Mouse (Mus musculus) heart, embryonic 15.5 days (tissue): Measurements from ENCODE around the gene Elavl1. TPM values are rescaled to one million over a fixed set of nuclear protein-coding genes. Genes with fewer than 3 reads are reported as not detected.

Experiments used
- ATAC-seq: fragments of 200-750 bp; cut with Nextera tagmentation; replicated peaks from 2 replicates; pipeline ENCODE4 v1.8.0; 2017; ENCODE audit warnings: low read depth, moderate TSS enrichment; ENCODE audit not compliant: insufficient number of reproducible peaks, insufficient read depth, low FRiP score
- H3K27ac ChIP-seq: fragments of 300-500 bp; sonication (generic); 2 replicates; pipeline ENCODE4 v1.5.1; 2015; ENCODE audit warnings: mild to moderate bottlenecking, inconsistent platforms
- H3K27me3 ChIP-seq: fragments of 300-500 bp; sonication (generic); 2 replicates; pipeline ENCODE4 v1.6.1; 2015; ENCODE audit warnings: inconsistent platforms
- H3K36me3 ChIP-seq: fragments of 300-500 bp; sonication (generic); 2 replicates; pipeline ENCODE4 v1.6.1; 2015; ENCODE audit warnings: mild to moderate bottlenecking, inconsistent platforms
- H3K4me1 ChIP-seq: fragments of 300-500 bp; sonication (generic); replicated peaks from 2 replicates; pipeline ENCODE4 v1.6.1; 2015; ENCODE audit warnings: inconsistent platforms
- H3K4me2 ChIP-seq: fragments of 300-500 bp; sonication (generic); 2 replicates; pipeline ENCODE4 v1.6.1; 2015; ENCODE audit warnings: inconsistent platforms, mild to moderate bottlenecking, moderate library complexity
- H3K4me3 ChIP-seq: fragments of 300-500 bp; sonication (generic); 2 replicates; pipeline ENCODE4 v1.5.1; 2015; ENCODE audit warnings: mild to moderate bottlenecking, inconsistent platforms
- H3K9ac ChIP-seq: fragments of 300-500 bp; sonication (generic); 2 replicates; pipeline ENCODE4 v1.6.1; 2015; ENCODE audit warnings: mild to moderate bottlenecking, inconsistent platforms
- H3K9me3 ChIP-seq: fragments of 300-500 bp; sonication (generic); replicated peaks from 2 replicates; pipeline ENCODE4 v1.6.1; 2016; ENCODE audit warnings: inconsistent platforms
- WGBS: fragments of 180-500 bp; shearing (Covaris S2); methylation state at CpG from one replicate; pipeline ENCODE4 v1.1.7; 2015; ENCODE audit warnings: mixed read lengths; 5-methylcytosine and 5-hydroxymethylcytosine counted together
- polyA plus RNA-seq: library from polyadenylated mRNA; unstranded; fragments of >200 nt; fragmentation: Nextera tagmentation; extraction: Ambion mirVana; gene quantifications from 2 replicates; pipeline ENCODE4 v1.2.1, GENCODE M21; 2015

Elavl1 gene
- polyA plus RNA-seq, 1 experiment from 2014 or later: 160 TPM

DNA sequence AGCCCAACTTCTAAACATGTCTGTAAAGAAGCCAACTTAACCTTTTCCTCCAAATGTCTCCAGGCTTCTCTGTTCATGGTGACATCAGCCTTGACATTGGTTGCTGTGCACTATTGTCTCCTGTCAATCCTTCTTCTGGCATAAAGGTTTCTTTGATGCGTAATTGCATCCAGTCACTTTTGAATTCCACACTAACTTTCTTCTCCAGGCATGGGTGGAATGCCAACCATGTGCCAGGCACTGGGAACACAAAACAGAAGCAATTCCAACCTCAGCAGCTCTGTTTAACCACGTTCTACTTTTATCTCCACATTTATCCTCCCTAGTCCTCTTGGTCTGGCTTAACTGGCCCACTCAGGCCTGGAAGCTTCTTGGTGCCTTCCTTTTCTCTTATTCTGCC lies 4.2 kb downstream of the Elavl1 start:
- Histone ChIP-seq H3K27me3 (no peaks in the 10 kb centered on the region), H3K27ac (peak overlapping the region; percentile 28; the same call in 1 of the 2 replicates), H3K9me3 (no peaks in the 10 kb centered on the region), H3K36me3 (peaks cover 5% of the 10 kb centered on the region), H3K4me3 (no peak overlapping the region), H3K4me2 (no peak overlapping the region), H3K4me1 (peaks cover 48% of the 10 kb centered on the region), H3K9ac (no peak overlapping the region)
- 40% methylated on average over 2 of the region's 2 CpGs for WGBS
- no peak for ATAC-seq

DNA sequence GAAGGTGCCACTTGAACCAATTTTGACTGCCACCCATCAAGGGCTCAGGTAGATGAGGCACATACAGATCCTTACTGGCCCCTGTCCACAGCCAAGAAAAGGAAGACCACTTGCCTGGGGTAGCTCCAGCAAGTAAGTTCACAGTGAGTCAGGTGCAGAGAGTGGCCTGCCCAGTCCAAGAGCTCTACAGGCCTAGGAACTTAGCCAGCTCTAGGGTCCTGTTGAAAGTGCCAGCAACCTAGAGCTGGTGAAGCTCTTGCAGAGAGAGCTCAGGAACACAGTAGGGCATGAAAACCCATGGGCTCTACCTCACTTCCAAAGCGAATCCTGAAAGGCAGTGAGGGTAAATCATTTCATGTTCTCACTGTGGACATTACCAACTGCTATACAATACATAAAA lies 4.8 kb downstream of the Elavl1 start:
- Histone ChIP-seq H3K4me3 (no peak overlapping the region), H3K27me3 (no peaks in the 10 kb centered on the region), H3K4me2 (no peak overlapping the region), H3K4me1 (peaks cover 42% of the 10 kb centered on the region), H3K27ac (0 out of 2 replicates have a peak overlapping the region, but pooled peaks have one; percentile 28), H3K36me3 (peaks cover 5% of the 10 kb centered on the region), H3K9me3 (no peaks in the 10 kb centered on the region), H3K9ac (no peak overlapping the region)
- no peak for ATAC-seq
- WGBS: 96% methylated on average over 1 of the region's 1 CpGs

DNA sequence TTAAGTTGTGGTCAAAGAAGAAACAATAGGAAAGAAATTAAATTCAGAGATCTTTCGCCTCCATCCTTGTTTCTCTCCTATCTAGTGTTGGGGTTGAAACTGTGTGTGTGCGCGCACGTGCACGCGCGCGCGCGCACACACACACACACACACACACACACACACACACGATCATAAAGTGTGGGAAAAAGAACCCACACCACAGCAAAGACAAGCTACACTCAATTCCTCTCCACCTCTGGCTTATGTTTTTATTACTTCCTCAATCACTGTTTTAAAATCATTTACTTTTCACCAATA lies 5.7 kb downstream of the Elavl1 start:
- WGBS: 96% methylated on average over 11 of the region's 11 CpGs
- no peaks in the 10 kb centered on the region for H3K9me3 ChIP-seq
- H3K27ac ChIP-seq: no peak overlapping the region
- no peaks in the 10 kb centered on the region for H3K27me3 ChIP-seq
- no peak overlapping the region for H3K4me3 ChIP-seq
- H3K9ac ChIP-seq: no peak overlapping the region
- no peak for ATAC-seq
- no peak overlapping the region for H3K4me2 ChIP-seq
- peaks cover 5% of the 10 kb centered on the region for H3K36me3 ChIP-seq
- H3K4me1 ChIP-seq: peaks cover 42% of the 10 kb centered on the region

DNA sequence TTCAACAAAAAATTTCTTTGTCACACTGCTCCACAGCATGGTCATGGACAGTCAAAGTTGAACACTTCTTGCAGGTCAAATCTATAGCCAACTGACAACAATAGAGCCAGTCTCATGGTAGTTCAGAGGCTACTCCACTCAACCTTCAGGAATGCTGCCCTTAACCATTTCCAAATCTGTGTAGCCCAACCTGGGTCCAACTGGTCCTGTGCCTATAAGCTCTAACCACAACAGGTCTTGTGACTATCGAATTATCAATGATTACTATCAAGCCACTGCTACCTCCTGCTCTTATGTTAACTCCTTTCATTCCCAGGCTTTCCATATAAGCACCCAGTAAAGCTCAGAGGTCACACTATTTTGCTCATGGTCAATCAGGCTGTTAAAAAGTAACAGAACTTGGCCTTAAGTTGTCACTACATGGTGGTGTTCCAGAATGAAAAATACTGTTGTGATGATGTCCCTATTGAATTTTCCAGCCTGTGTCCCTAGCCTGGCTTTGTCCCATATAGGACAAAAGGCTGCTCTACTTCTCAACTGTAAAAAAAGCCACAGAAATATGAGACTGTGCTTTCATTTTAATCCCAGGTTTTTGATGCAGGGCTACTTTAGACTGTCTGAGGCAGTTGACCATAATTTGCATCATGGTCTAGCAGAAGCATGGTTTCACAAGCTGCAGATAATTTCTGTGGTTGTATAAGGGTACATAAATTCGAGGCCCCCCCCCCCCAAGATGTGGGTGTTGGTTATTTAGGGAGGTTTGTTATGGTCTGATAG lies 6.2 kb downstream of the Elavl1 start:
- Histone ChIP-seq H3K9ac (no peak overlapping the region), H3K9me3 (no peaks in the 10 kb centered on the region), H3K4me2 (no peak overlapping the region), H3K27ac (no peak overlapping the region), H3K4me1 (peaks cover 47% of the 10 kb centered on the region), H3K27me3 (no peaks in the 10 kb centered on the region), H3K4me3 (no peak overlapping the region), H3K36me3 (peaks cover 5% of the 10 kb centered on the region)
- 72% methylated on average over 2 of the region's 2 CpGs for WGBS
- ATAC-seq: no peak

DNA sequence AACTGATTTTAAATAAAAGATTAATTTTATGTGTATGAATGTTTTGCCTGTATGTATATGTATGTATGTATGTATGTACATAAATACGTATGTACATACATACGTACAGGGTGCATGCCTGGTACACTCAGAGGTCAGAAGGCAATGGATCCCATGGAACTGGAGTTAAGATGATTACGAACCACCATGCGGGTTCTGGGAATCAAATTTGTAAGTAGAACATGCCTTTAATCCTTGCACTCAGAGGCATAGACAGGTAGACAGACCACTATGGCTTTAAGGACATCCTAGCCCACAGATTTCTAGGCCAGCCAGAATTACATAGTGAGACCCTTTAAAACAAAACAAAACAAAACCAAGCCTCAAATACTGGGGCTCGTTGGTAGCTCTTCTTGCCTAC lies 7.1 kb downstream of the Elavl1 start:
- H3K27ac ChIP-seq: no peak overlapping the region
- no peak for ATAC-seq
- H3K9me3 ChIP-seq: no peaks in the 10 kb centered on the region
- H3K27me3 ChIP-seq: no peaks in the 10 kb centered on the region
- peaks cover 5% of the 10 kb centered on the region for H3K36me3 ChIP-seq
- H3K4me3 ChIP-seq: no peak overlapping the region
- H3K4me2 ChIP-seq: no peak overlapping the region
- no peak overlapping the region for H3K9ac ChIP-seq
- H3K4me1 ChIP-seq: peaks cover 39% of the 10 kb centered on the region
- WGBS: 92% methylated on average over 5 of the region's 5 CpGs

DNA sequence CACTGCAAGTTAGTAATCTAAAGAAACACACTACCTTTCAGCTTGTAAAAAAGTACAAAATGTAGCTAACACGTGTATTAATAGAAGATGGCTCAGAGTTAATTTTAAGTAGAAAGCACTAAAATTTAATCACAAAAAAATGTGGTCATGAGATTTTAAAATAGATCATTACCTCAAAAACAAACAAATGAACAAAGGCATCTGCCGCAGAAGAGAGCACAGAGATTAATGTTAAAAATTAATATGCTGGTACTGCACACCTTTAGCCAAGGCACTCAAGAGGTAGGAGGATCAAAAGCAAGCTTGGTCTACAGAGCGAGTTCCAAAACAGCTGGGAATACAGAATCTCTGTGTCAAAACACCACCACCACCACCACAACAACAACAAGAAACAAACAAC lies 10.4 kb downstream of the Elavl1 start:
- H3K9me3 ChIP-seq: no peaks in the 10 kb centered on the region
- H3K9ac ChIP-seq: no peak overlapping the region
- no peak overlapping the region for H3K4me2 ChIP-seq
- no peaks in the 10 kb centered on the region for H3K27me3 ChIP-seq
- ATAC-seq: no peak
- peaks cover 9% of the 10 kb centered on the region for H3K4me1 ChIP-seq
- H3K36me3 ChIP-seq: peaks cover 20% of the 10 kb centered on the region
- H3K27ac ChIP-seq: no peak overlapping the region
- H3K4me3 ChIP-seq: no peak overlapping the region
- 79% methylated on average over 3 of the region's 3 CpGs for WGBS

DNA sequence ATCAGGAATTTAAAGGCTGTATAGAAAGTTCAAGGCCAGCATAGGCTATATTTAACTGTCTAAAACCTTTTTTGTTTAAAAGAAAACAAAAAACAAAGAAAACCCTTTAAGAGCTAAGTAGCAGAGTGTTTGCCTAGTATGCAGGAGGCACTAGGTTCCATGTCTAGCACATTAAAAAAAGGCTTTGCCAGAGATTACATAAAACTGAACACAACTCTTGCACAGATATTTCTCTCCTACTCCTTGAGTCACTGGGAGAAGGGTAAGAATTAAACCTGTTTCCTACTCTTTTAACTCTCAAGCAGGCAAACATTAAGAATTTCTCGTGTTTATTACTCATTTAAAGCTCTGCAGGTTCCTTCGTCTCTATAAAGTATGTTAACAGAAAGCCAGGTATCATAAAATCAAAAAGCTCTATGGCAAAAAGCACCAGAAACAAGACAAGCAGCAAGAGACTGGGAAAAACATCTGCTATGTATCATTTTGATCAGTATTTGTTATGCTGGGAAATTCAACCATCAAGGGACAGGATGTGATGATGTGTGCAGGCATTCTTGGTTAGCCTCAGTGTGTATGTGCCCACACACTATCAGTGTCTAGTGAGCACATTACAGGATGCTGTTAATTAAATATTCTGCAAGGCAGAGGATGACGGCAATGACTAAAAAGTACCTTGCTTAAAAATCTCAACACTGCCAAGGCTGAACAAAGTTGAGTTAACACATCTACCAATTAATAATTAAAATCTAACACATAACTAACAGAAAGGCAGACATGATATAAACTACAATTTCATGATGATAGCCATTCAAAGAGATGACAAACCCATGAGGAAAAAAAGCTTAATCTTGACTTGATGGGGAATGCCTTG lies 11.7 kb downstream of the Elavl1 start:
- no peak overlapping the region for H3K27ac ChIP-seq
- WGBS: 66% methylated on average over 3 of the region's 3 CpGs
- no peak overlapping the region for H3K9ac ChIP-seq
- no peaks in the 10 kb centered on the region for H3K9me3 ChIP-seq
- no peak for ATAC-seq
- H3K36me3 ChIP-seq: peaks cover 31% of the 10 kb centered on the region
- no peak overlapping the region for H3K4me2 ChIP-seq
- H3K4me1 ChIP-seq: peaks cover 7% of the 10 kb centered on the region
- no peak overlapping the region for H3K4me3 ChIP-seq
- H3K27me3 ChIP-seq: no peaks in the 10 kb centered on the region

DNA sequence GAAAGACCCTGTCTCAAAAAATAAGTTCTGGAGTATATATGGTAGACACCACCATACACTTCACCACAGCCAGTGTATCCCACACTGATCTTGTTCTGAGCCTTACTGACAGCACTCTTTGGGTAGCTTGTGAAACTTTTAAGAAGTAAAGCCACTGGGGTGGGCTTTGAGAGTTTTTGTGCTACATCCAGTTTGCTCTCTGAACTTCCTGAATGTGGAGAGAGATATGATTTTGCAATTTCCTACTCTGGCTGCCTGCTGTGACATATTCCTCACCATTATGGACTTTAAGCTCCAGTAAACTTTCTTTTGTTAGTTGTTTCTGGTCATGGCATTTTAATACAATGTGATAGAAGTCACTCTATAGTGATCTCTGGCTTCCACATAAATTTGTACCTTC lies 13.1 kb downstream of the Elavl1 start:
- H3K36me3 ChIP-seq: peaks cover 38% of the 10 kb centered on the region
- no peaks in the 10 kb centered on the region for H3K9me3 ChIP-seq
- H3K27me3 ChIP-seq: no peaks in the 10 kb centered on the region
- H3K4me3 ChIP-seq: no peak overlapping the region
- peaks cover 7% of the 10 kb centered on the region for H3K4me1 ChIP-seq
- no peak overlapping the region for H3K4me2 ChIP-seq
- H3K27ac ChIP-seq: no peak overlapping the region
- ATAC-seq: no peak
- H3K9ac ChIP-seq: no peak overlapping the region

DNA sequence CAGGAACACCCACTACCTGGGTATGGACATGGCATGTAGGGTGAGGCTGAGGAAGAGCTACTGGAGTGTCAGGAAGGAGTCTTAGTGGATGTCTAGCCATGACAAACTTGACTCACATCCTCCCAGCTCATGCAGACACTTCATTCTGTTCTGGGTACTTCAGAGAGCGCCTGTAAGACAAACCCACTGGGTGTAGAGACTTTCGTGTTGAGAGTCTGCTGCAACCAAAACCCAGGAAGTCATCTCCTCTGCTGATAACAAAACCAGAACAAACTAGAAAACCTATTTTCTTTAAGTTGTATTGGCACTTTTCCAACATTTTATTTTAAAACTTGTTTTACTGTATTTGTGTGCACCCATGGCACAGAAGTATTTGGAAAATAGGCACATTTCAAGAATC lies 19.4 kb downstream of the Elavl1 start:
- ATAC-seq: no peak
- peaks cover 89% of the 10 kb centered on the region for H3K36me3 ChIP-seq
- H3K4me3 ChIP-seq: no peak overlapping the region
- H3K9me3 ChIP-seq: no peaks in the 10 kb centered on the region
- no peak overlapping the region for H3K27ac ChIP-seq
- no peaks in the 10 kb centered on the region for H3K4me1 ChIP-seq
- WGBS: 77% methylated on average over 2 of the region's 2 CpGs
- H3K27me3 ChIP-seq: no peaks in the 10 kb centered on the region
- H3K4me2 ChIP-seq: no peak overlapping the region
- no peak overlapping the region for H3K9ac ChIP-seq

DNA sequence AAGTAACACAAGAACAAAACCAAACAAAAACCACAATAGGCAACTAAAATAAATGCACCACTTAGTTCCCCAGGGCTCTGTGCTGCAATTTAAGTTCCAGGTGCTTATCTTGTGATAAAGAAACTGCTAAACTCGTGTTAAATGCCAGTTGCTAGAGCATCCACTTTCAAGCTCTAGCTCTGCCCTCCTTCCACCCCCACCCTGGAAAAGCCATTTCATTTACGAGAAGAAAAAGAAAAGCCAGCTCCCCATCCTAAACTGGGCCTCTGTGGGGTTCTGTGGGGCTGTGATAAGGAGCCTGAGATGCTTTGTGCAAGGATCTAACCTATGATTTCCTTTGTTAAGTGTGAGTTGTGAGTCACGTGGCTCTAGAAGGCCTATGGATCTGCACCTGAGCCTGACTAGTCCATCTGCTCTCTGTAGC lies 21.1 kb downstream of the Elavl1 start:
- H3K9ac ChIP-seq: no peak overlapping the region
- H3K4me1 ChIP-seq: no peaks in the 10 kb centered on the region
- no peak overlapping the region for H3K4me3 ChIP-seq
- no peaks in the 10 kb centered on the region for H3K27me3 ChIP-seq
- H3K36me3 ChIP-seq: peaks cover 87% of the 10 kb centered on the region
- no peak for ATAC-seq
- H3K27ac ChIP-seq: no peak overlapping the region
- 54% methylated on average over 3 of the region's 3 CpGs for WGBS
- no peaks in the 10 kb centered on the region for H3K9me3 ChIP-seq
- no peak overlapping the region for H3K4me2 ChIP-seq

DNA sequence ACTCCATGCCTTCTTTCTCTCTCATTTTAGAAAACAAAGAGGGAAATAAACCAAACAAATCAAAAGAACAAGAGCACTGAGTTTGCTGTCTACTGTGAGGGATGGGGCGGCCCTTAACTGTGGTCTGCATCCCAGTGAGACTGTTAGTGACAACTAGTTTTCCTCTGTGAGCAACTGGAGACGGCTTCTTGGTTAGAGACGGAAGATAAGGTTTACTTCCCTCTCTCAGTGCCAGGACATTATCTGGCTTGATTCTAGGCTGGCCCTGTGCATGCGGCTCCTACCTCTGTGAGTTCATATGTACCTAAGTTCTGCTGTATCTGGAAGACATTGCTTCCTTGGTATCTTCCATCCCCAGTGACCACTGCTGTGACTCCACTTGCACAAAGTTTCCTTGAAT lies 27.4 kb downstream of the Elavl1 start:
- 70% methylated on average over 4 of the region's 4 CpGs for WGBS
- no peak overlapping the region for H3K9ac ChIP-seq
- no peak overlapping the region for H3K4me2 ChIP-seq
- no peak overlapping the region for H3K4me3 ChIP-seq
- no peak for ATAC-seq
- H3K27me3 ChIP-seq: no peaks in the 10 kb centered on the region
- H3K27ac ChIP-seq: no peak overlapping the region
- H3K9me3 ChIP-seq: no peaks in the 10 kb centered on the region
- peaks cover 89% of the 10 kb centered on the region for H3K36me3 ChIP-seq
- H3K4me1 ChIP-seq: no peaks in the 10 kb centered on the region

DNA sequence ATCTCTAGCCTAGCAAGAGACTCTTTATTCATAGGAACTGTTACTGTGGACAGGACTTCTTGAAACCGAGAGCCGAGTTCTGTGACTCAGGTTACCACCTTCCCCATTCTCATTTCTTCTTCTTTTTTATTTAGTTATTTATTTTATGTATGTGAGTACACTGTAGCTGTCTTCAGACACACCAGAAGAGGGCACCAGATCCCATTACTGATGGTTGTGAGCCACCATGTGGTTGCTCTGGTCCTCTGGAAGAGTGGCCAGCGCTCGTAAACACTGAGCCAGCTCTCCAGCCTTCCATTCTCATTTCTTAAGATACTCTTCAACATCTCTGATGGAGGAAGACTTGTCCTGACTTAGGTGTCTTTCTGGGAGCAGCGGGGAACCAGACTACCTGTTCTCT lies 32.5 kb downstream of the Elavl1 start:
- ATAC-seq: no peak
- Histone ChIP-seq H3K4me2 (no peak overlapping the region), H3K4me3 (no peak overlapping the region), H3K27me3 (no peaks in the 10 kb centered on the region), H3K9ac (no peak overlapping the region), H3K27ac (no peak overlapping the region), H3K9me3 (no peaks in the 10 kb centered on the region), H3K4me1 (no peaks in the 10 kb centered on the region), H3K36me3 (peaks cover 95% of the 10 kb centered on the region)
- 91% methylated on average over 5 of the region's 5 CpGs for WGBS
